Mouse (Mus musculus) E14TG2a.4 (cell line): ENCODE data around the gene Trpm3.

Experiments
- H3K27me3 ChIP-seq: 2 replicates; pipeline ENCODE4 v1.6.1; 2014; ENCODE audit warnings: low read length, control low read depth; ENCODE audit not compliant: insufficient read depth
- H3K36me3 ChIP-seq: 2 replicates; pipeline ENCODE4 v1.6.1; 2014; ENCODE audit warnings: low read length, control low read depth; ENCODE audit not compliant: insufficient read depth
- H3K4me1 ChIP-seq: replicated peaks from 2 replicates; pipeline ENCODE4 v1.6.1; 2014; ENCODE audit warnings: low read depth, low read length, control low read depth
- H3K4me3 ChIP-seq: replicated peaks from 2 replicates; pipeline ENCODE4 v1.5.1; 2014; ENCODE audit warnings: mild to moderate bottlenecking, low read length
- H3K9me3 ChIP-seq: 2 replicates; pipeline ENCODE4 v1.6.1; 2014; ENCODE audit warnings: low read length, control low read depth
- CTCF ChIP-seq: conservative IDR thresholded peaks from 2 replicates; pipeline ENCODE4 v1.5.1; 2014; ENCODE audit warnings: low read length
- NANOG ChIP-seq: IDR thresholded peaks from 2 replicates; pipeline ENCODE4 v1.6.1; 2014; ENCODE audit warnings: borderline replicate concordance, low read length, mixed read lengths
- POU5F1 ChIP-seq: IDR thresholded peaks from 2 replicates; pipeline ENCODE4 v1.6.1; 2014; ENCODE audit warnings: low read length, borderline replicate concordance

Trpm3 gene

DNA sequence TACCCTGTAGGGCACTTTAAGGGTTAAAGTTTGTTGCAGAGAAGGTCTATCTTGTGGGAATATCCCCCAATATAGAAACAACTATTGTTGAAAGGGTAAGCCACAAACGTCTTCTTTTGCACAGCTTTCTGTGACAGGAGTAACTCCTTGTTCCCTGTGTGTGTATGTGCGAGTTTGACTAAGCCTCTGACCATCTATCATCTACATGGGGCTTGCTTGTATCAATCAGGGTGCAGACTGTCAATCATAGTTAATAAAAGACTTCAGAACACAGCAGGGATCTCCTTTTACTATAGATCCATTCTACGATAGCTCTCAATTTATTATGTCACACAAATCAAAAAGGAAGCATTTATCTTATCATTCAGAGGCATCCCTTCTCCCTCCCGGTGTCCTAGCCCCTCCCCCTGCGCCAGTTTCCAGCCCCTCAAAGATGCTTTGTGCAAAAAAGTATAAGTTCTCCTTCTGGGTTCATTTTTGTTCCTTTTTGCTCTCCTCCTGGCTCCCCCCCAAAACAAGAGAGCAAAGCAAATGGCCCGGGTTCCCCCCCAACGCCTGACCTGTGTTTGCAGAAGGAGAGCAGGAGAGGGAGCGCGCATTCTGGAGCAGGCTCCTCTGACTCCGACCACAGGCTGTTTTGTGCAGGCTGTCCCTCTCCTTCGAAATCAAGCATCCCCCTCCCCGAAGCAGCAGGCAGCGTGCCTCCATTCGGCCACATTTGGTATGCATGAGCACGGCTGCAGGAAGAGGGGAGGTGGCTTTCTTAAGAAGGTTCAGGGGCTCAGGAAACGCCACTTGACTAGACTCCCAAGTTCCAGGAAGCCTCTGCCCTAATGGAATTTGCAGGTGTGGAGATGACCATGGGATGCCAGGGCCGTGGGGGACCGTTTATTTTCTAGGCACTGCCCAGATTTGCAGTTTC is 308.8 kb downstream of the Trpm3 start:
- TF ChIP-seq CTCF (no peak), NANOG (no peak), POU5F1 (no peak)
- peaks cover 3% of the 10 kb centered on the region; the same call in 1 of the 2 replicates for H3K9me3 ChIP-seq
- H3K27me3 ChIP-seq: peaks cover 4% of the 10 kb centered on the region
- no peaks in the 10 kb centered on the region for H3K36me3 ChIP-seq
- H3K4me1 ChIP-seq: peaks cover 7% of the 10 kb centered on the region
- 0 out of 2 replicates have a peak overlapping the region, but pooled peaks have one; percentile 7 for H3K4me3 ChIP-seq

GRCm38 (mm10) chr19:22448340-22449288 is 309.8 kb downstream of the Trpm3 start:
- peaks cover 4% of the 10 kb centered on the region for H3K27me3 ChIP-seq
- TF ChIP-seq NANOG (no peak), POU5F1 (no peak), CTCF (no peak)
- H3K36me3 ChIP-seq: no peaks in the 10 kb centered on the region
- H3K4me1 ChIP-seq: peaks cover 7% of the 10 kb centered on the region
- H3K9me3 ChIP-seq: peaks cover 3% of the 10 kb centered on the region; the same call in 1 of the 2 replicates
- H3K4me3 ChIP-seq: 0 out of 2 replicates have a peak overlapping the region, but pooled peaks have one; percentile 7

DNA sequence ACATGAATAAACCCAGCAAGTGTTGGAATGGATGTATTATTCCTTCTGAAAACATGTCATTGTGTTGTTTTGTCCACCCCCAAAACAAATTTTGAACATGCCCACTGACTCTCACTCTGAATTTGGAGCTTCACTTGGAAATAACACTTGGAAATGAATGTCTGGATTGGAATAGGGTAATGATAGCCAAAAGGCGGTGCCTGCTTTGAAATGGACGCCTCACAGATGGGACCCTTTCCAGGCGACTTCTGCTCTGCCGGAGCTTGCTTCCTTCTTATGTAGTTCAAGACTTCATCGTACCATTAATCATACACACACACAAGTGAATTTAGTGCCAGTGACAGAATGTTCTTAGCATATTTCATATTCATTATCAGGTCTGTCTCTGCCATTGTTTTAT is 312.4 kb downstream of the Trpm3 start:
- Histone ChIP-seq H3K36me3 (no peaks in the 10 kb centered on the region), H3K4me1 (peaks cover 7% of the 10 kb centered on the region), H3K9me3 (peaks cover 3% of the 10 kb centered on the region; the same call in 1 of the 2 replicates), H3K4me3 (no peak overlapping the region), H3K27me3 (peaks cover 4% of the 10 kb centered on the region)
- no peak for TF ChIP-seq POU5F1
- no peak for TF ChIP-seq NANOG
- no peak for TF ChIP-seq CTCF

GRCm38 (mm10) chr19:22456935-22457334 is 318.1 kb downstream of the Trpm3 start:
- TF ChIP-seq NANOG (no peak), CTCF (no peak), POU5F1 (no peak)
- H3K4me1 ChIP-seq: no peaks in the 10 kb centered on the region
- H3K36me3 ChIP-seq: no peaks in the 10 kb centered on the region
- no peak overlapping the region for H3K4me3 ChIP-seq
- no peaks in the 10 kb centered on the region for H3K9me3 ChIP-seq
- H3K27me3 ChIP-seq: no peaks in the 10 kb centered on the region

DNA sequence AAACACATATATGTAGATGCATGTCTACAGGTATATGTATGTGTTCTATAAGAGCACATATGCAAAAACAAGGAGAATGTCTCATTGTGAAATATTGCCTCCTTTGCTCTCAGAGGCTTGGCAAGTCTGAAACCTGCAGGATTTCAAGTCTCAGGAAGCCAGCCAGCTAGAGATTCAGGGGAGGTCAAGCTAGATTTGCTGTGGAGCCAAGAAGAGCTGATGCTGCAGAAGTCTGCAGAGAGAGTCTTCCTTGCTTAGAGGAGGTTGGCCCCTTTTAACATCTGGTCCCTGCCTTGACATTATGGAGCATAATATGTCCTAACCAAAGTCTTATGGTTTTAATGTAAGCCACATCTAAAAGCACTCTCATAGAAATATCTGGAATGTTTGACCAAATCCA is 323.2 kb downstream of the Trpm3 start:
- Histone ChIP-seq H3K27me3 (no peaks in the 10 kb centered on the region), H3K4me1 (no peaks in the 10 kb centered on the region), H3K4me3 (no peak overlapping the region), H3K9me3 (peaks cover 14% of the 10 kb centered on the region), H3K36me3 (no peaks in the 10 kb centered on the region)
- TF ChIP-seq POU5F1: no peak
- TF ChIP-seq NANOG: no peak
- no peak for TF ChIP-seq CTCF

DNA sequence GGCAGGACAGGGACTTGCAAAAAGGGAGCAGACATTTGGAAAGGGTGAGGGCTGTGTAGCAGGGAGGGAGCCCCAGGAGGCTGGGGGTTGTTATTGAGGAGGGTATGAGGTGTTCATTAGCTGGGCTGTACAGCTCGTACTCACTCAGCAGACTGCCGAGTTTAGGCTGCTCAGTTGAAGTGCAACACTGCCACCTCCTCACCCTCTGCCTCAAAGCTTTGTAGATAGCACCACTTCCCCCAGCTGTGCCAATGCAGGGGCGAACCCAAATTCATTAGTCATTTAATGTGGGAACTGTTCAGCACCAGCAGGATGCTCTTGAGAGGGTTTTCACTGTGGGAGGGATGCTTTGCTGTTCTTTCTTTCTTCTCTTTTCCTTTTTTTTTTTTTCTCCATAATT is 324.7 kb downstream of the Trpm3 start:
- Histone ChIP-seq H3K27me3 (no peaks in the 10 kb centered on the region), H3K4me3 (no peak overlapping the region), H3K4me1 (no peaks in the 10 kb centered on the region), H3K9me3 (peaks cover 14% of the 10 kb centered on the region), H3K36me3 (no peaks in the 10 kb centered on the region)
- TF ChIP-seq POU5F1 (no peak), NANOG (no peak), CTCF (no peak)

GRCm38 (mm10) chr19:22469608-22470007 is 330.8 kb downstream of the Trpm3 start:
- H3K4me1 ChIP-seq: no peaks in the 10 kb centered on the region
- no peaks in the 10 kb centered on the region for H3K36me3 ChIP-seq
- H3K27me3 ChIP-seq: no peaks in the 10 kb centered on the region
- H3K4me3 ChIP-seq: no peak overlapping the region
- peaks cover 9% of the 10 kb centered on the region for H3K9me3 ChIP-seq
- TF ChIP-seq CTCF (no peak), NANOG (no peak), POU5F1 (no peak)

DNA sequence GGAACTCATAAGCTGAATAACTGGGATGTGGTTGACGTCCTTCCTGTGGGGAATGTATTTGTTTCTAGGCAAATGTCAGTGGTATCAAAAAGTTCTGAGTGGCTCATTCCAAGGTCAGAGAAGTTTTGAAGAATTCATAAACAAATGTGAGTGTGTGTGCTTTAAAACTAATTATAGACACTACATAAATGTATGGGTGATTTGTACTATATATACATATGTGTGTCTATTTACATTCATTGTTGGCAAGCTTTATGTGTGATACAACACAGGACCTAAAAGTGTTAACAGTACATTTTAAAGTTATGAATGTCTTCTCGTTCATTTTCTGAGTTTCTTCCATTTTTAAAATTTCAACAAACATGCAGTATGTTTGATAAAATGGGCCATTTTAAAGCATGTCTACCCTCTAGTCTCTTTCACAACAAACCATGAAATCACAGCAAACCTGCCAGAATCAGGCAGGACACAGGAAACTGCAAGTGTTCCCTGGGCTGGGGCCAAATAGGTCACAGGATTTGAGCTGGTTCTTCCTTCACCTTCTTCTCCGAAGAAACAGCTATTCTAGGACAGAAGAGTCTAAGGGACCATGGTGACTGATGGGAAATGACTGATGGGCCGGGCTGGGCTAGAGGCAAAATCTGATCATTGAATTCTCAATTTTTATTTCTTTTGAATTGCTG is 334.3 kb downstream of the Trpm3 start:
- TF ChIP-seq POU5F1: no peak
- TF ChIP-seq NANOG: no peak
- no peak for TF ChIP-seq CTCF
- H3K9me3 ChIP-seq: no peaks in the 10 kb centered on the region

More for the DNA sequence above, 334.3 kb downstream of the Trpm3 start:
- H3K4me3 ChIP-seq: no peak overlapping the region
- no peaks in the 10 kb centered on the region for H3K4me1 ChIP-seq
- H3K27me3 ChIP-seq: no peaks in the 10 kb centered on the region
- no peaks in the 10 kb centered on the region for H3K36me3 ChIP-seq
